Mouse (Mus musculus): ENCODE data around the gene Osr1. TPM values are rescaled to one million over a fixed set of nuclear protein-coding genes. Genes with fewer than 3 reads are reported as not detected.

The Osr1 gene
- polyA plus RNA-seq, 1 experiment = not detected

DNA sequence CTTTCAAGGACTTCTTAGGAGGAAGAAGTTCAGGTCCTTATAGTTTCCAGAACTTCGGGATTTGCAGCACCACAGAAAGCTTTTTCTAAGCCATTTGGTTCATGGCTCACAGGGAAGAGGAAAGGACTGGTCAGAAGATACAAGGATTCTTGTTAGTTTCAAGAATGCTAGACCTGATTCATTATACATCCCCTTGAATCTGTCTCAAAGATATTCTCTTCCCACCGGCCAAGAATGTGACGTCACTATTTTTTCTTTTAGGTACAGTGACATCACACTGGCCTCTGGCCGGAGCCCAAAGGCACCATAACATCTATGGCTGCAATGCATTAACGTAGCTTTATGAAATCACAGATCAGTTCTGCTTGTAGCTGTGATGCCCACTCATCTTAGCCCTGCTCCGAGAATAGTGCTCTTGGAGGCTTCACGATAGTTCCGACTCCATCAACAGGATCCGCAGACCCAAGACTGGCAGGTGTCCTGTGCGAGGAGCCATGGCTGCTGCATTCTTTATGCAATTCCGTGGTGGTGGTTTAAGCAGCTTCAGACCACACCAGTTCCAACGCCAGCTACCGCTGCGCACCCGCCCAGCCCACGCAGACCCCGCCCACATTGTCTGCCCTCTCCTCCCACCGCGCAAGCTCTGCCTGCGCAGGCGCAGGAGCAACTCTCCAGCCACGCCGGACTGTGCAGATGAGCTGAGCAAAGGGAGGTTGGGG lies 14.6 kb downstream of the Osr1 start:
- no peaks in the 10 kb centered on the region for H3K36me3 ChIP-seq (replicated peaks; ENCODE audit: low read length)
- peaks cover 10% of the 10 kb centered on the region for H3K4me1 ChIP-seq
- H3K9me3 ChIP-seq = peaks cover 17% of the 10 kb centered on the region
- H3K4me3 ChIP-seq (replicated peaks) = peak overlapping the region; percentile 82
- peaks cover 51% of the 10 kb centered on the region for H3K27me3 ChIP-seq (replicated peaks)
- TF ChIP-seq GATA1 (IDR thresholded peaks at IDR 0.05; ENCODE audit: borderline replicate concordance, low read length) = no peak

- Histone ChIP-seq H3K4me3 (replicated peaks) (peak overlapping the region; percentile 82), H3K27me3 (replicated peaks) (peaks cover 46% of the 10 kb centered on the region), H3K9me3 (peaks cover 15% of the 10 kb centered on the region), H3K4me1 (peaks cover 10% of the 10 kb centered on the region), H3K36me3 (replicated peaks; ENCODE audit: low read length) (no peaks in the 10 kb centered on the region)
- TF ChIP-seq GATA1 (IDR thresholded peaks at IDR 0.05; ENCODE audit: borderline replicate concordance, low read length) = no peak
- TF ChIP-seq FLI1 (IDR thresholded peaks at IDR 0.05; ENCODE audit: low read length) = no peak
Observed at GRCm38 (mm10) chr12:9585085-9585453, 15.2 kb downstream of the Osr1 start.

- 0 out of 2 replicates have a peak, but pooled peaks cover 4% of the 10 kb centered on the region for H3K9me3 ChIP-seq
- no peak overlapping the region for H3K4me3 ChIP-seq (replicated peaks)
- H3K36me3 ChIP-seq (replicated peaks; ENCODE audit: low read length) = no peaks in the 10 kb centered on the region
- H3K4me1 ChIP-seq = peaks cover 7% of the 10 kb centered on the region
- no peak for TF ChIP-seq GATA1 (IDR thresholded peaks at IDR 0.05; ENCODE audit: borderline replicate concordance, low read length)
- no peak for TF ChIP-seq FLI1 (IDR thresholded peaks at IDR 0.05; ENCODE audit: low read length)
- peaks cover 20% of the 10 kb centered on the region for H3K27me3 ChIP-seq (replicated peaks)
Observed at GRCm38 (mm10) chr12:9587732-9588131, 17.8 kb downstream of the Osr1 start.

DNA sequence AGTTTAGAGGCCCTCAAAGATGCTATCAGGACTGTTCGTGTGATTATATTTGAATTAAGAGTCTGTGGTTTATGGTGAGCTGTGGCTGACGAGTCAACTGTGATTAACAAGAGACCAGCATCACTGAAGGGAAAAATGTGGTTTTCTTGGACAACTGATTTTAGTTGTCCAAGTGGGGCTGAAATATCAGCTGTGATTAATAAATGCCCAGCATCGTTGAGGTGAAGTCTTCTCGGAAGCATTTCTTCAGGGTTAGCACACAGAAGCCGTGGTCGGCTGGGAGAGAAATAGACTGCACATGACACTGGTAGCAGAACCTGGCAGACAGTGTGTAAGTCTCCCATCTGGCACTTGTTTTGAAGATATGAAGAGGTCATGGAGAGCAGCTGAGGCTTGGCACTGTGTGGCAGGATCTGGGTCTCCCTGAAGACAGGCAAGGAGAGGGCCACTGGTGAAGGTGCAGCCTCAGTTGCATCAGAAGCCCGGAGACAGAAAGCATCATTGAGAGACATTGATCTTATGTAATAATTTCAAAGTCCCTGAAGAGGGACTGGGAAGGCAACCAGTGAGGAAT lies 19.7 kb downstream of the Osr1 start:
- TF ChIP-seq FLI1 (IDR thresholded peaks at IDR 0.05; ENCODE audit: low read length) (no peak), GATA1 (IDR thresholded peaks at IDR 0.05; ENCODE audit: borderline replicate concordance, low read length) (no peak)
- Histone ChIP-seq H3K4me3 (replicated peaks) (no peak overlapping the region), H3K27me3 (replicated peaks) (peaks cover 5% of the 10 kb centered on the region), H3K4me1 (peaks cover 5% of the 10 kb centered on the region), H3K9me3 (0 out of 2 replicates have a peak, but pooled peaks cover 2% of the 10 kb centered on the region), H3K36me3 (replicated peaks; ENCODE audit: low read length) (no peaks in the 10 kb centered on the region)

GRCm38 (mm10) chr12:9591141-9591540 lies 21.2 kb downstream of the Osr1 start:
- no peak for TF ChIP-seq GATA1 (IDR thresholded peaks at IDR 0.05; ENCODE audit: borderline replicate concordance, low read length)
- no peak for TF ChIP-seq FLI1 (IDR thresholded peaks at IDR 0.05; ENCODE audit: low read length)
- Histone ChIP-seq H3K4me1 (no peaks in the 10 kb centered on the region), H3K9me3 (no peaks in the 10 kb centered on the region; the same call in 1 of the 2 replicates), H3K36me3 (replicated peaks; ENCODE audit: low read length) (no peaks in the 10 kb centered on the region), H3K4me3 (replicated peaks) (no peak overlapping the region), H3K27me3 (replicated peaks) (no peaks in the 10 kb centered on the region)

GRCm38 (mm10) chr12:9598219-9598618 lies 28.3 kb downstream of the Osr1 start:
- Histone ChIP-seq H3K4me3 (replicated peaks) (no peak overlapping the region), H3K9me3 (peaks cover 3% of the 10 kb centered on the region; the same call in 1 of the 2 replicates), H3K27me3 (replicated peaks) (no peaks in the 10 kb centered on the region), H3K36me3 (replicated peaks; ENCODE audit: low read length) (no peaks in the 10 kb centered on the region), H3K4me1 (no peaks in the 10 kb centered on the region)
- no peak for TF ChIP-seq FLI1 (IDR thresholded peaks at IDR 0.05; ENCODE audit: low read length)
- no peak for TF ChIP-seq GATA1 (IDR thresholded peaks at IDR 0.05; ENCODE audit: borderline replicate concordance, low read length)
